Mouse (Mus musculus) cortical plate, adult 2 months (tissue): ENCODE results near the gene Mbnl2. TPM values are rescaled to one million over a fixed set of nuclear protein-coding genes. Genes with fewer than 3 reads are reported as not detected.

Source experiments
- H3K27ac ChIP-seq: fragments of 200-500 bp; 2 replicates; pipeline ENCODE4 v1.5.1; 2012; ENCODE audit warnings: low read length, control low read depth, inconsistent platforms; ENCODE audit not compliant: insufficient read depth
- H3K4me1 ChIP-seq: fragments of 200-500 bp; 2 replicates; pipeline ENCODE4 v1.6.1; 2011; ENCODE audit warnings: low read length; ENCODE audit not compliant: control insufficient read depth, insufficient read depth
- H3K4me3 ChIP-seq: fragments of 200-500 bp; 2 replicates; pipeline ENCODE4 v1.5.1; 2011; ENCODE audit warnings: mild to moderate bottlenecking, low read length, control low read depth; ENCODE audit not compliant: insufficient read depth
- CTCF ChIP-seq: fragments of 200-500 bp; IDR thresholded peaks from 2 replicates; pipeline ENCODE4 v1.5.1; 2011; ENCODE audit warnings: mild to moderate bottlenecking, control low read depth, low read length; ENCODE audit not compliant: insufficient read depth; ENCODE audit errors: extremely low read depth
- POLR2A ChIP-seq: fragments of 200-500 bp; IDR thresholded peaks from 2 replicates; pipeline ENCODE4 v1.6.1; 2011; ENCODE audit warnings: mild to moderate bottlenecking, low read length, control low read depth; ENCODE audit not compliant: insufficient read depth; ENCODE audit errors: extremely low read depth
- polyA plus RNA-seq: library from polyadenylated mRNA; depleted of rRNA; stranded (reverse); fragments of >200 nt; gene quantifications from 2 replicates; pipeline ENCODE4 v1.2.3, GENCODE M21; 2012

The Mbnl2 gene
- polyA plus RNA-seq, 1 experiment, result 148 TPM

DNA sequence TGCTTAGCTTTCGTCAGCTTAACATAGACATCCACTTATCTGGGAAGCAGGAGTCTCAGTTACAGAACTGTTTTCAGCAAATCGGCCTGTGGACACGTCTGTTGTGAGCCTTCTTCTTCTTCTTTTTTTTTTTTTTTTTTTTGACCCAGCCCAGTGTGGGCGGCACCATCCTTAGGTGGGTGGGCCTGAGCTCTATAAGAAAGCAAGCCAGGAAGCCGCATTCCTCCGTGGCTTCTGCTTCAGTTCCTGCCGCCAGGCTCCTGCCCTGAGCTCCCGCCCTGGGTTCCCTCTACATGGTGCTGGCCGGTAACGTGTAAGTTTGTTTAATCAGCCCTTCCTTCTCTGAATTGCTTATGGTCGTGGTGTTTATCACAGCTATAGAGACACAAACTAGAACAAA, 30.8 kb downstream of the Mbnl2 start:
- Histone ChIP-seq H3K27ac (no peak overlapping the region), H3K4me3 (no peak overlapping the region), H3K4me1 (peaks cover 23% of the 10 kb centered on the region)
- no peak for TF ChIP-seq POLR2A
- TF ChIP-seq CTCF, result no peak

DNA sequence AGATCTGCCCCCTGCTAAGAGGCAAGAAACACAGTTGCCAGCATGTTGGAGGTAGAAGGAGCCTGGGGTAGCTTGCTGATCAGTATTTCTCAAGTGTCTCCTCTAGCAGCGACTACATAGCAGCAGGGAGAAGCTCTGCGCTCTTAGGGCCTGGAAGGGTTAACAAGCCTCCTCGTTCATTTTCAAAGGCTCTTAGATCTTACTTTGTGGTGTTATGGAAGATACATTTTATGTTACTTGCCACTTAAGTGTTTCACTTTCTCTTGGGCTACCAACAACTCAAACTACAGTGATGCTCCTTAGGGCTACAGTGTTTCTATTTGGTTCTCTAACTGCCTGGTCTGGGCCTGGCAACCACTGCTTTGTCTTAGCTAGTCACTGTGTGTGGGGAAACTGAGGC, 31.9 kb downstream of the Mbnl2 start:
- H3K4me1 ChIP-seq, result peaks cover 27% of the 10 kb centered on the region
- H3K27ac ChIP-seq, result no peak overlapping the region
- TF ChIP-seq POLR2A (no peak), CTCF (no peak)
- no peak overlapping the region for H3K4me3 ChIP-seq

DNA sequence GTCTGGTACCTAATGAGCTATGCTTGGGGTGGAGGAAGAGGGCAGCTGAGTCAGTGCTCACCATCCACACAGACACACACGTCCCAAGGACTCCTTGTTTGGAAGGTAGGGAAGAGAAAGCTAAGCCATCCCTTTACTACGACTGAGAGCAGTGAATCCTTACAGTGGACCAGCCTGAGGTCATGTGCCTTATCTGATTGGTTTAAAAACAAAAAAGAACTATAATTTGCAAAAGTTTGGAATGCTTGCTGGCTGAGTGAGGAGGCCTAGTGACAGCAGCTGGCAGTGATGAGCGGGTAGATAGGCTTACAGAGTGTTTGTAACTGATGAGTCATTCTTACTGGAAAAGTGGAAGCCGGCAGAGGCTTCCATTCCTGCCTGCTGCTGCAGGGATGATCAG, 32.5 kb downstream of the Mbnl2 start:
- H3K4me3 ChIP-seq, result no peak overlapping the region
- peaks cover 30% of the 10 kb centered on the region for H3K4me1 ChIP-seq
- H3K27ac ChIP-seq, result 0 out of 2 replicates have a peak overlapping the region, but pooled peaks have one; percentile 58
- TF ChIP-seq CTCF (no peak), POLR2A (no peak)

DNA sequence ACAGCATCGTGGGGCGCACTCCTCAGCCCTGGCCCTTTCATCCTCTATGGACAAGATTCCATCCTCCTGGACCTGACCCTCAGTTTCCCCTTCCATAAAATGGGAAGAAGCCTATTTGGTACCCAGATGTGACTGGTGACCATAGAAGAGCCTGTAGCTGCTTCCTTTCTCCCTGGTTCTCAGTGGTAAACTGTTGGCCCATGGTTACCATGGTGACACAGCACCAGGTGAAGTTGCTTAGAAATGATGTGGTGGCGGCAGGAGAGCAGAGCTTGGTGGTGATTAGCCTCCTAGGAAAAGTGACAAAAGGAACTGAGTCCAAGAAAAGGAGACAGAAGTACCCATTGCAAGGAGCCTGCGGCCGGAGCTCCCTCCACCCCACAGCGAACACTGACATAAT, 34.2 kb downstream of the Mbnl2 start:
- TF ChIP-seq POLR2A (no peak), CTCF (no peak)
- no peak overlapping the region for H3K4me3 ChIP-seq
- no peak overlapping the region for H3K27ac ChIP-seq
- peaks cover 30% of the 10 kb centered on the region for H3K4me1 ChIP-seq

DNA sequence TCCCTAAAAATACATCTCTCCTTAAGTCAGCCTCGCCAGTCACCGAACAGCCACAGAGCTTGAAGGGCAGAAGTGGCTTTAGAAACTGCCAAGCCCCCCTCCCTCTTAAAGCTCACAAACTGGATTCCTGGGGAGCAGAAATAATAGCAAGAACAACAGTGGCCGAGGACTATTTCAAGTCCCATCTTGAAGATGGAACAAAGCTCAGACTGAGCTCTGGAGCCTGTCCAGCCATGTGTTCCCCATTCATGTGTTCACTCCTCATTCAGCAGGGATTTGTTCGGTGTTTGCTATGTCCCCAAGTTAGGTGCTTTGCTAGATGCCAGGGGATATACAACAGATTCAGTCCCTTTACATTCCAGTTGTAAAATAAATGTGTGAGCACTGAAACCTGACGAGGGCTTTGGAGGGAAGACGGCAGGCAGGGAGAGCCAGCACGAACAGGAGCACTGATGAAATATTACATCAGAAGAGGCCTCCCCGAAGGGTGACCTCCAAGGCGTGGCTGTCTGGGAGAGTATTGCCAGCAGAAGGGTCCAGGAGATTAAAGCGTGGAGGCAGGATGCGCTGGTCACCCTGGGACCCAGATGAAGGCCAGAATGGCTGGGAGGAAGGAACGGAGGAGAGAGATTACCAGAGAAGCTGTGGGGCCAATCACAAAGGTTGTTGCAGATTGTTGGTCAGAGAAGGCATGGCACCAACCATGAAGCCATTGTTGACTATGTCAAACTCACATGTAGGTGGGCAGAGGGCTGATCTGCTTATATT, 36.0 kb downstream of the Mbnl2 start:
- H3K27ac ChIP-seq, result no peak overlapping the region
- H3K4me3 ChIP-seq, result no peak overlapping the region
- H3K4me1 ChIP-seq, result peaks cover 40% of the 10 kb centered on the region
- TF ChIP-seq POLR2A (no peak), CTCF (no peak)

DNA sequence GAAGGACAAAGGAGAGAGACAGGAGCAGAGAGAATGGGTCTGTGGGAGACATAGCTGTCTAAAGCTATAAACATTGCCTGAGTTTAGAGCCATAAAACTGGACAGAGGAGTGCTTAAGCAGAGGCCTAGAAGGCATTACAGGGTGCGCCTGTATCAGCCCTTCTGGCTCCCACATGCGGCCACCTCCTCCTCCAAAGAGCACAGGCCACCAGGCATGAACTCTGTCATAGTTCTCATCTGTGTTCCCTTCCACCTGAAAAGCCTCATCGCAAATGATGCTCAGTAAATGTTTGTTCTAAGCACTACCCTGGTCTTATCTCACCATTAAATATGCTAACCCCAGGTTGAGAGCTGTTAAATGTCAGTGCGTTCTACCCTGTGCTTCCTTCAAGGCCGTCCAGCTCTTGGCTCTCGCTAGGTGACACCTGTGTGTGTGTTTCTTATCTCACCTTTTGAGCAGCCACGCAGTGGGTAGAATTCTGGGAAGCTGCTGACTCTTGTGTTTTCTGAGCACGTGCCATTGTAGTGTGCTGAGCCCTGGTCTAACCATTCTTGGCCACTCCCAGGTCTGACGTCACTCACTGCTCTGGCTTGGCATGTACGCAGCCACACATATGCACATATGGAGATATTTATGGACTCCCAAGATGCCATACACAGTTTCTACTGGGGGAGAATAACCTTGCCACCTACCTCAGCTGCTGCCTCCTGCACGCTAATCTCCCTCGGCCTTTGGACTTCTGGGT, 37.4 kb downstream of the Mbnl2 start:
- no peak overlapping the region for H3K4me3 ChIP-seq
- TF ChIP-seq POLR2A (no peak), CTCF (no peak)
- peaks cover 35% of the 10 kb centered on the region for H3K4me1 ChIP-seq
- no peak overlapping the region for H3K27ac ChIP-seq

DNA sequence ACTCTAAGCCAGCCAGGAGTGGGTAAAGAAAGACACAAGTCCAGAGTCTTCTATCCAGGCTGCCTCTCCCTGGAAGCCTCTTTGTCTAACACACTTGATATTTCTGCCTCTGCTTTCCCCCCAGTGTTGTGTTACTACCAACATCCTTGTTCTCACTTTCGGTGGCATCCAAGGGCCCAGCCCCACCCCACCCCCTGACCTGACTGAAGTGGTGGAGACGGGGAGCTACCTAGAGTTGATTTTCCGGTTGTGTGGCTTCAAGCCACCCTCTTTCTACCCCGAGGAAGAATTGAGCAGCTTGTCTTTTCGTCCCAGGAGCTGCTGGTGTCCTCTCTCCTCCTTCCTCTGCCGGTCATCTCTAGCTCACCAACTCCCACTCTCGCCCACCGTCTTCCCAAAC, 38.0 kb downstream of the Mbnl2 start:
- Histone ChIP-seq H3K4me1 (peaks cover 34% of the 10 kb centered on the region), H3K27ac (no peak overlapping the region), H3K4me3 (no peak overlapping the region)
- no peak for TF ChIP-seq POLR2A
- no peak for TF ChIP-seq CTCF

DNA sequence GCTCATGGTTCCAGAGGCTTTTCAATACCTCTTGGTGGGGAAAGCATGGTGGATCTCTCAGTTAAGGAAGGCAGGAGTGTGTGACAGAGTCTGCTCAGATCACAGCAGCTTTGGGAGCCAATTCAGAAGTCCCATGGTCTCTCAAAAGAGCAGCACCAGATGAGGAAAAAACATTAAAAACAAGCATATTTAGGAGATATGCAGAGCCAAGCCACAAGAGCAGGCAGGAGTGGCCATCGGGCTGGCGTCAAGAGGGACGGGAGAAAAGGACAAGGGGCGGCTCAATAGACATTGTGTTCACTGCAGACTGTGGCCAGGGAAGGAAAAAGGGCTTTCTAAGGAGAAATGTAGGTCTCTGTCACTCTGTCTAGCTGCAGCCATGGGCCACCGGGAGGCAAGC, 40.3 kb downstream of the Mbnl2 start:
- H3K27ac ChIP-seq, result peak overlapping the region; percentile 75
- peaks cover 28% of the 10 kb centered on the region for H3K4me1 ChIP-seq
- H3K4me3 ChIP-seq, result no peak overlapping the region
- no peak for TF ChIP-seq CTCF
- TF ChIP-seq POLR2A, result no peak

DNA sequence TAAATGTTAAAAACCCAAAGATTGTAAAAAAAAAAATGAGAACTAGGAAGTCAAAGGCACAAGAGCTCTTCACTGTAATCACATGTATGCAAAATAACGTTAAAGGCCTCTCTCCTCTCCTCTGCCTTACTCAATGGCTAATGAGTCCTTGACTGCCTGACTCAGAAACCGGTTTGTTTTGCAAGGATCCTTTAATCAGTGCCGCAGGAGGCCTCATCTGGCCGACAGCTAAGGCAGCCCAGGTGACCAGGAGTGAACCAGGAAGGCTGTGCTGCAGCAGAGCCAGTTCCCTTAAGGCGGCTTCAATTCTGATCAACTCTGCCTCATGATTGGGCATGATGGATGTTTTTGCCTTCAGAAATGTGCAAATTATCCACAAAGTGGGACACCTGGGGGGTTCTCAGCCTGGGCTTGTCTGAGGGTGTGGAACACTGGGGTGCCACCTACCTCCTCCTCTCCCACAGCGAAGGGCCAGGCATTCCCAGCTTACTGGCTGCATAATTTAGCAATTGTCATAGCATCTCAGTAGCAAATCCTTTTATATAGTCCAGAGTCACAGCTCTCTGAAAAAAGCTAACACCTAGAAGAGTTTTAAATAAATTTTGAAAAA, 43.0 kb downstream of the Mbnl2 start:
- Histone ChIP-seq H3K4me3 (no peak overlapping the region), H3K4me1 (peaks cover 15% of the 10 kb centered on the region), H3K27ac (no peak overlapping the region)
- no peak for TF ChIP-seq POLR2A
- no peak for TF ChIP-seq CTCF
